Mouse (Mus musculus): ENCODE measurements around the gene Prodh2. TPM values are rescaled to one million over a fixed set of nuclear protein-coding genes. Genes with fewer than 3 reads are reported as not detected.
A peak's percentile ranks its signal among the peaks of the same experiment; 100 is the strongest.

Gene Prodh2
- polyA plus RNA-seq (2015; fragmentation: Nextera tagmentation; extraction: Ambion mirVana), result 5.0 and 5.2 TPM in 2 replicates

DNA sequence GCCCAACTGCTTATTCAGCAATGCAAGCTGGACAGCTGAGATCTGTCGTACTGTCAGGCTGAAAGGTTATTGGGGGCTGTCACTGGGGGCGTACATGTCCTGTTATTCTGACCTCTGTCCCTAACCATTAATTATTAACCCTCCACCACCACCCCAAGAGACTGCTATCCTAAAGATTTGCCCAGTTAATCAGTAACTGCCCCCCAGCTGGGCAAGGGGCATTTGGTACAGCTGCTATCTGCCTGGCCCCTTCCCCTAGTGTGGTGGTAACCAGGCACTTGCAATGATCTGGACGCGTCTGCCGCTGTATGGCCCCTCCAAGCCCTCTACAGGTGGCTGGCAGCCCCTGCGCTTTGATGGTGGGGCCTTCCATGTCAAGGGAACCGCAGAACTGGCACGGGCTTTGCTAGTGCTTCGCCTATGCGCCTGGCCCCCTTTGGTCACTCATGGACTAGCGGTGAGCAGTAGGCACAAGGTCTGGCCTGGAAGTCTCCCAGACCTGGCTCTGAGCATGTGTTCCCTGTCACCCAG lies at the start of gene Prodh2:
TSS of gene Prodh2 (plus strand) at position 222 of the 531 bp plus-strand sequence.
- WGBS, result 40% methylated on average over 11 of the region's 11 CpGs
- no peaks in the 10 kb centered on the region for H3K36me3 ChIP-seq
- no peak within 1 kb of the TSS; the same call in 1 of the 2 replicates for H3K27ac ChIP-seq
- ATAC-seq, result peak; percentile 88
- H3K4me3 ChIP-seq (replicated peaks), result peak within 1 kb of the TSS; percentile 16
- no peak within 1 kb of the TSS for H3K9ac ChIP-seq
- no peaks in the 10 kb centered on the region for H3K27me3 ChIP-seq (replicated peaks)
- peak within 1 kb of the TSS; percentile 45 for H3K4me2 ChIP-seq (replicated peaks)
- H3K4me1 ChIP-seq (replicated peaks), result peaks cover 4% of the 10 kb centered on the region; the same call in 1 of the 2 replicates
- H3K9me3 ChIP-seq, result no peaks in the 10 kb centered on the region

DNA sequence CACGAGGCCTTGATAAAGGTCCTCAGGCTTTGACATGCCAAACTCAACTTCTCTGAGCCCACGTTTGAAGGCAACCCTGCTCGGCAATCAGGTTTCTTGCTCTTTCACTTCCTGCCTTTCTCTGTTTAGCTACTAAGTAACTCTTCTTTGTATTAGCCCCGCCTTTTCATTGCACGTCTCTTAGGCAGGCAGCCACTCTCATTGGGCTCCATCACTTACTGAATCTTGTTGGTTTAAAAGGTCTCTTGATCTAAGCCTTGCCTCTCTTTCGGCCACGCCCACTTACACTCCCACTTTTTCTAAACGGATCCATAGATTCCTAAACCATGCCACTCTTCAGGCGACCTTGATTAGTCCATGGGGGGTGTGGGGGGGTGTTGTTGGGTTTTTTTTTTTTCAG lies 49.7 kb upstream of the Prodh2 start:
- H3K4me2 ChIP-seq (replicated peaks), result peak overlapping the region; percentile 93
- peaks cover 8% of the 10 kb centered on the region for H3K27me3 ChIP-seq (replicated peaks)
- H3K4me3 ChIP-seq (replicated peaks), result peak overlapping the region; percentile 69
- no peak overlapping the region for H3K9ac ChIP-seq
- no peaks in the 10 kb centered on the region for H3K36me3 ChIP-seq
- no peak overlapping the region for H3K27ac ChIP-seq
- ATAC-seq, result no peak
- 23% methylated on average over 9 of the region's 9 CpGs for WGBS
- peaks cover 21% of the 10 kb centered on the region for H3K4me1 ChIP-seq (replicated peaks)
- no peaks in the 10 kb centered on the region for H3K9me3 ChIP-seq

DNA sequence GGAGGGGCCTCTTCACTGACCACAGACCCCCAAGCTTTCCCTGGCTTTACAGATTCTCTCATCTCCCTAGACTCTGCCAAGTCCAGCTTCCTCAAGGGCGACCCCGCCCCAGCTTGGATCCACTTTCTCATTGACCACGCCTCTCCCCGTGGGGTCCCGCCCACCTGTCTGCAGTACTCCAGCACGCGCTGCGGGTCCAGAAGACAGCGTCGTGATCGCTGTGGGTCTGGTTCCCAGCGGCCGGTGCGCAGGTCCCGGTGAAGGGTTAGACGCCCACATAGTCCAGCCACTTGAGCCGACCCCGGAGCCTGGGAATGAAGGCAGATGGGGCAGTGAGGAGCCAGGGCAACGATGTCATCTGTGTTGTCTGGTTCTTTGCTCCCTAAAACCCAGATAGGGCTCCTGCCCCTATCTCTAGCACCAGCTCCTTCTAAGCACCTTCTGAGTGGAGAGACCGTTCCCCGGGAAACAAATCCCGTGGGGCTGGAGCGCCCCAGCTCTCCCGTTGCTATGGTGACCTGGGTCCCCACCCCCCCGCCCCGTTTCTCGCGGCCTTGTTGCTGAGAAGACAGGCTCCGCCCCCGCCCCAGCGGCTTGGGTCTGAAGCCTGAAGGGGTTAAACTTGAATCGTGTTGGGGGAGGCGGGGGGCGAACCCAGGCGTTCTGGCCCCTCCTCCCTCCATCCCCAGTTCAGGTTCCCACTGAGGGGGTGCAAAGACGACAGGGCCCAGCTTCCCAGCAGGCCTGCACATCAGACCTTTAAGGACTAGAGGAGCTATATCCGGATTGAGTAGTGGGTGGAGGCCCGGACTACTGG lies 49.1 kb upstream of the Prodh2 start:
- 2% methylated on average over 38 of the region's 38 CpGs for WGBS

DNA sequence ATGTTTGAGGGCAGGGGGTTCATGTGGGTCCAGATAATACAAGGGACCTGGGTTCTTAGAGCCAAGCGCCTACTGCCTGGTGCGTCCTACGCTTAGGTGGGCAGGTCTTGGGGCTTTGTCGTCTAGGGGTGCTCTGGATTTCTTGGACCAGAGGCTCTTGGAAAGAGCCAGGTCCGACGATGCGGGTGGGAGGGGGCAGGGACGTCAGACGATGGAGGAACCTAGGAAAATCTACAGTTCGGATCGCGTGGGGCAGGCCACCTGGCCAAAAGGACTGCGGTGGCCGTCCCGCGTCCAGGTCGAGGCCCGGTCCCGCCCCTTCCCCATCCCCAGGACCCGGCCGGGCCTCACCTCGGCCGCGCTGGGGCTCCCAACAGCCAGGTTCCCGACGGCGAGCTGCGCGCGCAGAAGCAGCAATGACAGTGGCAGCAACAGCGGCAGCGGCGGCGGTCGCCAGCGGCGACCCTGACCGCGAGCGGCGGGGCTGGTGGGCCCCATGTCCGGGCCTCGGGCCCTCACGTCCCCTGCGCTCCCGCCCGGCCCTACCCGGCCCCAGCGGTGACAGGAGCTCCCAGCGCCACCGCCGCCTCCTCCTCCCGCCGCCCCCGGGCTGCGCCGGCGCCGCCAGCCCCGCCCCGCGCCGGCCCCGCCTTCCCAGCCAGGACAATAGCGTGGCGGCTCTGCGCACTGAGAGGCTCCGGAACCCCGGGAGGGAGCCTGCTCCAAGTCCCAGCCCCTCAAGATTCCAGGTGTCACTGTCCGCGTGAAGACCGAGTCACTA lies 48.3 kb upstream of the Prodh2 start, which contains the start of gene Aplp1:
TSS of gene Aplp1 (minus strand) at position 565 of the 781 bp plus-strand sequence.
- peak within 1 kb of the TSS; percentile 93 for H3K4me2 ChIP-seq (replicated peaks)
- H3K27ac ChIP-seq, result no peak within 1 kb of the TSS
- H3K4me3 ChIP-seq (replicated peaks), result peak within 1 kb of the TSS; percentile 69
- peak within 1 kb of the TSS; percentile 60 for H3K9ac ChIP-seq
- peaks cover 8% of the 10 kb centered on the region for H3K27me3 ChIP-seq (replicated peaks)
- H3K9me3 ChIP-seq, result no peaks in the 10 kb centered on the region
- no peaks in the 10 kb centered on the region for H3K36me3 ChIP-seq
- peaks cover 21% of the 10 kb centered on the region for H3K4me1 ChIP-seq (replicated peaks)
- ATAC-seq, result peak; percentile 85
- under 1% methylated on average over 52 of the region's 72 CpGs for WGBS

More for the DNA sequence above, 49.1 kb upstream of the Prodh2 start:
- Histone ChIP-seq H3K4me2 (replicated peaks) (peak overlapping the region; percentile 93), H3K9me3 (no peaks in the 10 kb centered on the region), H3K4me3 (replicated peaks) (peak overlapping the region; percentile 69), H3K4me1 (replicated peaks) (peaks cover 21% of the 10 kb centered on the region), H3K27ac (no peak overlapping the region), H3K36me3 (no peaks in the 10 kb centered on the region), H3K27me3 (replicated peaks) (peaks cover 8% of the 10 kb centered on the region), H3K9ac (peak overlapping the region; percentile 60)
- peak; percentile 27 for ATAC-seq

DNA sequence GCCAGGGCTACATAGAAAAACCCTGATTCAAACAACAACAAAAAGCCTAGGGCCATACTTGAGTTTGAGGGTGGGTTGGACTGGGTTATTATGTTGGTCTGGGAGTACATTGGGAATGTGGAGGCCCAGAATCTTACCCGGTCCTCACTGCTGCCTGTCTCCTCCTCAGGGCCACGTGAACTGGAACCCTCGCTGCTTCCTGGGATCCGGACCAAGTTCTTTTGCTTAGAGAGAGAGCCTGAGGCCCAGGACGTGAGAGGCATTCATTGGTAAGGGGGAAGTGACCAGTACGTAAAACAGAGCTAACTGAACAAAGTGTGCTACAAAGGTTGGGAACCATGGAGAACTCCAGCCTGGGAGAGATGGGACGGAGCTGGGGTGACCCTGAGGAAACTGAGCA lies 43.2 kb upstream of the Prodh2 start:
- H3K4me2 ChIP-seq (replicated peaks), result no peak overlapping the region
- no peak overlapping the region for H3K9ac ChIP-seq
- no peak overlapping the region for H3K4me3 ChIP-seq (replicated peaks)
- 70% methylated on average over 7 of the region's 7 CpGs for WGBS
- H3K27ac ChIP-seq, result no peak overlapping the region
- no peaks in the 10 kb centered on the region for H3K9me3 ChIP-seq
- peaks cover 11% of the 10 kb centered on the region; the same call in 1 of the 2 replicates for H3K4me1 ChIP-seq (replicated peaks)
- H3K27me3 ChIP-seq (replicated peaks), result peaks cover 32% of the 10 kb centered on the region
- H3K36me3 ChIP-seq, result no peaks in the 10 kb centered on the region
- no peak for ATAC-seq

DNA sequence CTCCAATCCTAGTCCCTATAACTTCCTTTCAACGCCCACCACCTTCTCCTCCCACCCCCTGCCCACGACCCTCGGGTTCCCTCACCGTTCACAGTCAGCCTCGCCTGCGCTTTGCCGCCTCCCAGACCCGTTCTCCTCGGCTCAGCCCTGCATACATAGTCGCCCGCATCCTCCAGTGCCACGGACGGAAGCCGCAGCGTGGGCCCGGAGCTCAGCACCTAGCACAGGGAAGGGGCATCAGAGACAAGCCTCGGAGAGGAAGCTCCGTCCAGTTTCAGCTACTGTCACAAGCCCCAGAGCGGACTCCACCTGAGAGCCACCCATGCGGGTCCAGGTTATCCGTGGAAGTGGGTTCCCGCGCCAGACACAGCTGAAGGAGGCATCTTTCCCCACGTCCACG lies 40.1 kb upstream of the Prodh2 start:
- Histone ChIP-seq H3K4me2 (replicated peaks) (peak overlapping the region; percentile 48; the same call in 1 of the 2 replicates), H3K4me1 (replicated peaks) (peaks cover 17% of the 10 kb centered on the region), H3K9ac (no peak overlapping the region), H3K27me3 (replicated peaks) (peaks cover 63% of the 10 kb centered on the region), H3K36me3 (no peaks in the 10 kb centered on the region), H3K27ac (no peak overlapping the region), H3K9me3 (no peaks in the 10 kb centered on the region), H3K4me3 (replicated peaks) (no peak overlapping the region)
- WGBS, result 17% methylated on average over 25 of the region's 25 CpGs
- ATAC-seq, result 0 out of 2 replicates have a peak, but pooled peaks have one; percentile 5

DNA sequence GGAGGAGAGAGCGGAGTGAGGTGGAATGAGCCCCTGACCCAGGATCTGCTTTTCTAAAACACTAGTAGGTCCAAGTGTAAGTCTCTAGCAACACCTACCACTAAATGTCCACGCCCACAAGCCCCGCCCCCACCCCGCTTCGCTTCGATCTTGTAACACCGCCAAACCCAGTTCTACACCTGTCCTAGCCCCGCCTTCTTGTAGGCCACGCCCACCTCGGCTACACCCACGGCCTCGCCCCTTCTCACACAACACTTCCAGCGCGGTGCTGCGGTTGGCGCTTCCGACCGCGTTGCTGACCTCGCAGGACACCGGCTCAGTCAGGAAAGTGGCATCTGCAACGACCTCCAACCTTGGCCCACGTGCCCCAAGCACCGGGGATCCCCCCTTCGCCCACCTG lies 39.7 kb upstream of the Prodh2 start:
- Histone ChIP-seq H3K4me2 (replicated peaks) (peak overlapping the region; percentile 48), H3K36me3 (no peaks in the 10 kb centered on the region), H3K9me3 (no peaks in the 10 kb centered on the region), H3K4me3 (replicated peaks) (peak overlapping the region; percentile 17; the same call in 1 of the 2 replicates), H3K4me1 (replicated peaks) (peaks cover 17% of the 10 kb centered on the region), H3K9ac (no peak overlapping the region), H3K27ac (no peak overlapping the region), H3K27me3 (replicated peaks) (peaks cover 67% of the 10 kb centered on the region)
- WGBS, result 1% methylated on average over 25 of the region's 25 CpGs
- peak; percentile 88 for ATAC-seq

DNA sequence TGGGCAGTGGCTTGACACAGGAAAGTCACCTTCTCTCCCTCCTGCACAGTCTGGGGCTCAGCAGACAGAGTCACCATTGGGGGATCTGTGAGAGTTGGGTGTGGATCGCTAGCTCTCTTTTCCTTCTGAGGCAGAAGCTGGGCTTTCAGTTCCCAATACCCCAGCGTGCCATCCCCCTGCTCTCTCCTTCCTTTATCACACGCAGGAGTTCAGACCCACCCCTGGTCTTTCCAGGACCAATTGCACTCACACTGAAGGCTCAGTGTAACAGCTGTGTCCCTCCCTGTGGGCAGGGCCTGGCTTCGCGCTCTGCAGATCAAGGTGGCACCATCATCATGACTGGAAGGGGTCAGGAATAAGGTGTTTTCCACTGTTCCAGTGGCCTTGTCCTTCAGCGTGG lies 39.2 kb upstream of the Prodh2 start:
- peak overlapping the region; percentile 48 for H3K4me2 ChIP-seq (replicated peaks)
- H3K36me3 ChIP-seq, result no peaks in the 10 kb centered on the region
- no peak overlapping the region for H3K27ac ChIP-seq
- WGBS, result 15% methylated on average over 6 of the region's 6 CpGs
- peaks cover 17% of the 10 kb centered on the region for H3K4me1 ChIP-seq (replicated peaks)
- ATAC-seq, result peak; percentile 25; the same call in 1 of the 2 replicates
- peaks cover 71% of the 10 kb centered on the region for H3K27me3 ChIP-seq (replicated peaks)
- H3K9ac ChIP-seq, result no peak overlapping the region
- no peaks in the 10 kb centered on the region for H3K9me3 ChIP-seq
- H3K4me3 ChIP-seq (replicated peaks), result peak overlapping the region; percentile 17; the same call in 1 of the 2 replicates

DNA sequence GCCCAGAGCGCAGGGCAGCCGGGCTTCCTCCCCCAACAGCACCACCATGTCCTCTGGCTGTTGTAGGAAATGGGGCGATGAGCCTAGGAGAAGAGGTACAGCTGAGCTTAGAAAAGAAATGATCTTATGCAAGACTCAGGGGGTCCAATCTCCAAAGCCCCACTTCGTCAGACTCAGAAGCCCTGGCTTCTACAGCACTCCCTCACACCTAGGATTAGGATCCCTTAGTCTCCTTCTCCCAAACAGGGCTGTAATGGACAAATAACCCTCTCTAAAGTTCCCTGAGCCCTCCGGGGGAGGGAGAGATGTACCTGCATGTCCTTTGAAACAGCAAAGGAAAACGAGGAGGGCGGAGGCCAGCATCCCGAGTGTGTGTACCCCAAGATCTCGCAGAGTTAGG lies 36.9 kb upstream of the Prodh2 start:
- no peaks in the 10 kb centered on the region for H3K9me3 ChIP-seq
- peaks cover 88% of the 10 kb centered on the region for H3K27me3 ChIP-seq (replicated peaks)
- peak overlapping the region; percentile 46 for H3K4me2 ChIP-seq (replicated peaks)
- no peaks in the 10 kb centered on the region for H3K36me3 ChIP-seq
- peak overlapping the region; percentile 14 for H3K4me3 ChIP-seq (replicated peaks)
- no peak overlapping the region for H3K9ac ChIP-seq
- H3K4me1 ChIP-seq (replicated peaks), result peaks cover 17% of the 10 kb centered on the region
- under 1% methylated on average over 9 of the region's 9 CpGs for WGBS
- ATAC-seq, result no peak
- no peak overlapping the region for H3K27ac ChIP-seq

DNA sequence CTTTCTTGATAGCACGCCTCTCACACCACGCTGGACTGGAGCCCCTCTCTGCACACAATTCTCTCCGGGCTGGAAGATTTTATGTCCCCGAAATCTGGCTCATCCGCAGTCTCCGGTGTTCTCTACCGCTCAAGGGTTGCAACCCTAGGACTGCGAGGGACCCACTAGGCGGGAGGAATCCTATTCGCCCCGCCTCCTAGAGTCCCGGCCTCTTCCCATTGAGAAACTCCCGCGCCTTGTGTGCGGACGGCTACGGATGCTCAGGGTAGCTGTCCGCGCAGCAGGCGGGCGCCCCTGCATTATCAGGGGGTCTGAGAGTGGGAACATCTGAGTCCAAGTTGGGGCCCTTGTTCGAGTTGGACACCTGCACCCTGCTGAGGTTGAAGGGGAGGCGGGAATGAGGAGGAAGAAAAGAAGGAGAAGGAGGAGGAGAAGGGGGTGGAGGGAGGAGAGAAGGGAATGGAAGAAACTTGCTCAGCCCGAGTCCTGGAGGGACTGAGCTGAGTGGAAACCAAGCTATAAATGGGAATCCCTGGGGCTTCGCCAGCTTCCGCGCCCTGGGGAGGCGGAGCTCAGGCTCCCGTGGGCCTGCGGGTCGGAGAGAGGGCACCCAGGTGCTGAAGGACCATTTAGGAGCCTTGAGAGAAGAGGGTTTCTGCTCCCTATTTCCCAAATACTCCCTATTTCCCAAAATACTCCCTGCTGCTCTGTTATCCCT lies 36.4 kb upstream of the Prodh2 start:
- H3K4me3 ChIP-seq (replicated peaks), result peak overlapping the region; percentile 14
- no peak overlapping the region for H3K27ac ChIP-seq
- H3K4me1 ChIP-seq (replicated peaks), result peaks cover 17% of the 10 kb centered on the region
- H3K27me3 ChIP-seq (replicated peaks), result peaks cover 94% of the 10 kb centered on the region
- 0 out of 2 replicates have a peak overlapping the region, but pooled peaks have one; percentile 5 for H3K9ac ChIP-seq
- no peaks in the 10 kb centered on the region for H3K9me3 ChIP-seq
- 1% methylated on average over 31 of the region's 31 CpGs for WGBS
- H3K36me3 ChIP-seq, result no peaks in the 10 kb centered on the region
- no peak for ATAC-seq
- peak overlapping the region; percentile 46 for H3K4me2 ChIP-seq (replicated peaks)

DNA sequence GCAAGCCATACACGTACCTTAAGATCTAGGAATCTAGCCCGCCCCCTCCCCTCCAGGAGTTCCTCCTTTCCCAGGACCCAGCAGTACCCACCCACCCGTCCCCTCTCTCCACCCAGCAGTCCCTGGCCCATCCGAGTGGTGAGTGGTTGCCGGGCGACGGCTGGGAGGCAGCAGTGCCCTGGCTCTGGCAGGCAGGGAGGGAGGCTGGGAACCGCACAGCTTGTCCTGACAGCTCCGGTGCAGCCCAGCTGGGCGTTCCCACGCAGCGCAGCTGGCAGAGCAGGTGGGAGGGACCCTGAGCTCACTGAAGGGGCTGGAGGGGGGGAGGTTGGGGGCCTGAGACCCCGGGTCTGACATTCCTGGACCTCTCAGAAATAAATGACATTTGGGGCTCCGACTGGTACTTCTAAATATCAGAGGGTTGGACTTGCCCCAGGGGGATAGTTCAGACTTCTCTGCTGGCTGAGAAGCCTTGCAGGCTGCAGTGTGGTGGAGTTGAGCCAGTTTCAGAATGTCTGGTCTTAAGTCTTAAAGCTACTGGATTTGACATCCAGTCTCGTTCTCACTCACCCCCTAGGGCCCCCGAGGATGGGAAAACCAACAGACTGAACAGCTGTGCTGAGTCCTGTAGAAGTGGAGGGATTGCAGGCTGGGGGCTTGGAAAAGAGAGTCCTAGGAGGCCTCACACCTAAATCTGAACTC lies 35.6 kb upstream of the Prodh2 start, which contains the start of the genes Kirrel2 and Nphs1:
TSS of gene Kirrel2 (minus strand) at position 62 of the 702 bp plus-strand sequence.
TSS of gene Nphs1 (plus strand) at position 687 of the 702 bp plus-strand sequence.
- Histone ChIP-seq H3K9me3 (no peaks in the 10 kb centered on the region), H3K4me3 (replicated peaks) (peak within 1 kb of the TSS; percentile 14), H3K9ac (0 out of 2 replicates have a peak within 1 kb of the TSS, but pooled peaks have one; percentile 5), H3K27me3 (replicated peaks) (peaks cover 97% of the 10 kb centered on the region), H3K27ac (no peak within 1 kb of the TSS), H3K4me2 (replicated peaks) (peak within 1 kb of the TSS; percentile 46), H3K36me3 (no peaks in the 10 kb centered on the region), H3K4me1 (replicated peaks) (peaks cover 17% of the 10 kb centered on the region)
- WGBS, result 3% methylated on average over 16 of the region's 16 CpGs
- peak; percentile 60 for ATAC-seq

All from intestine, embryonic 15.5 days (tissue).